Mouse (Mus musculus) spleen, postnatal 4 days (tissue): ENCODE measurements at regions not wholly inside any gene's neighbourhood (a gene's known extent, or its start where the extent isn't known, plus 50 kb on each side); places are given as distances from the start of the nearest gene placed in this dataset.

Source experiments
- DNase-seq, 2 experiments: peaks; one replicate each; pipeline ENCODE4 v3.0.0; 2022; ENCODE audit warnings: low spot score in 2 of 2

DNA sequence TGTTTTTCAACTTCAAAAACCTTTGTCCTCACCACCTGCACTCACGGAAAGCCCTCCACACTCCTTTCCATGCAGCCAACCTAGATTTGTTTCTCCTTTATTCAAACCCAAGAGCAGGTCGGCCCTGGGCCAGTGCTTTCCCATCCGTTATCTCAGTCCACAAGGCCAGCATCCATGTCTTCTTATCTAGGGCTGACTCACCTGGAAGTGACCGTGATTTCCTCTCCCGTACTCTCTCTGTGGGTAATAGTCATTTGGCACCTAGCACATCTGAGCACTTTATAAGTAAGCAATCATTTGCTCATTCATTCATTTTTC, 106.2 kb downstream of the Rassf10 start:
- no peak for DNase-seq

DNA sequence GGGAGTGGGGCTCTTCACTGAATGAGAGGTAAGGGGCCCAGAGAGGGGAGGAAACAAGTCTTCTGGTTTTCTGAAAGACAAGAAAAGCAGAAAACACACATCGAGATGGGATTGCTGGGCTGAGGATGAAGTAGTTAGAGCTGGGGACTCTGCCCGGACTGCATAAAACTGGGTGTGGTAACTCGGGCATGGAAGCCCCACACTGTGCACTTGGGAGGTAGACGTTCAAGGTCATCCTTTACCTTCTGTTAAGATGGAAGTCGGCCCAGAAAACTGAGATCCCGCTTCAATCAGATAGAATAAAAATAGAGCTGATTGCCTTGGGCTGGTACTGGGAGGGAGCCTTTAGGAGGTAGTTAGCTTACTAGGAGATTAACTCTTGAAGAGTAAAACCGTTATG, 107.2 kb downstream of the Rassf10 start:
- DNase-seq: no peak

DNA sequence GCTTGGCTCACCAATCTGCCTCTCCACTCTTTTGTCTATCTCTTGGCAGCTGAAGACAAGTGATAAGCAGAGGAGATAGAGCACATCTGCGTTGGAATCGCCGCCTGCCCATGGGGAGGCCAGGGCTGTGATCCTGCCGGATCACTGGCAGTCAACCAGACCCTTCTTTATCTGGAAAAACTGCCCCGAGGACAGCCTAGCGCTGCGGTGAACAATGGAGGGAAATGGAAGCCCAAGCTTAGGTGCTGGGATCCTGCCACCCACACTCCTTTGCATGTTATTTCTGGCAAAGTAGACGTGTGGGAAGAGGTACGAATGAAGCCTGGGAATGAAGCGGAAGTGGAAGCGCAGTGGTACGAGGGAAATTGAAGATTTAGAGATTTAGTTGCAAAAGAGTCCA, 112.8 kb downstream of the Rassf10 start:
- DNase-seq: no peak

DNA sequence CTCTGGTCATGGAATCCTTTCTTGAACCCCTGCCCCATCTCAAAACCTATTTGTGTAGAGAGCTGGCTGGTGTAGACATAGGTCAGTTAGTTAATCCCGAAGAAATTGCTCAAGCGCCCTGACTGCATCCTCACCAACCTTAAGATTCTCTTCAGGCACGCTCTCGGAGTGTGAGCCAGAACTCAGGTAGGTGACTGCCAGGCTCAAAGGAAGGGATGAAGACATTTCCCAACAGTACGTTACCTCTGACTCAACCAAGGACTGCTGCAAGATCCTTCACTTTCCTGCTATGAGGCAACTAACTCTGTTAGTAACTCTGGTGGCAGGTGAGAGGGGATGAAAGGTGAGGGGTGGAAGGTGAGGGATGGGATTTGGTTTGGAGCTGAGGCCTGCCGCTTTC, 114.5 kb downstream of the Rassf10 start:
- no peak for DNase-seq

DNA sequence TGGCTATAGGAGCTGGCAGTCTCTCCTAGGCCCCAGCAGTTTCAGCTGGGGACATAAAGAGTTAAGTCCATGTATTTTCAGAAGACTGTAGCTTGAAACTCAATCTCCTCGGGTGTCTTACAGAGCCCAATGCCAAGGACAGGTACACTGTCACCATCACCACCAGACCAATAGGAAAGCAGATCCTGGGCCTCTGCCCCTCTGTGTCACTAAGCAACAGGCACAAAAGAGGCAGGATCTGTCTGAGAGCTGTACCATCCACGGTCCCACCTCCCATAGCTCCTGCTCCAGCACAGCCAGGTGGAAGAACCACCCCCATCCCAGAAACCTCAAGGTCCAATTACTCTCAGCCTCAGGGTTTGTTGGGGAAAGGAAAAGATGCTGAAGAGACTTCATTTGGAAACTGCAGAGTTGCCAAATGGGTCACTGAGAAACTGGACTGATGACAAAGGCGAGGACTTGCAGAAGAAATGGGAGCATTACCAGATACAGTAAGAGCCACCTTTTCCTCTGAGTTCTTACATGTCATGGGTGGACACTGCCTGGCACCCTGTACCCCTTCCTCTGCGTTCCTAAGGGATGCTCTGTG, 115.7 kb downstream of the Rassf10 start:
- DNase-seq: no peak

DNA sequence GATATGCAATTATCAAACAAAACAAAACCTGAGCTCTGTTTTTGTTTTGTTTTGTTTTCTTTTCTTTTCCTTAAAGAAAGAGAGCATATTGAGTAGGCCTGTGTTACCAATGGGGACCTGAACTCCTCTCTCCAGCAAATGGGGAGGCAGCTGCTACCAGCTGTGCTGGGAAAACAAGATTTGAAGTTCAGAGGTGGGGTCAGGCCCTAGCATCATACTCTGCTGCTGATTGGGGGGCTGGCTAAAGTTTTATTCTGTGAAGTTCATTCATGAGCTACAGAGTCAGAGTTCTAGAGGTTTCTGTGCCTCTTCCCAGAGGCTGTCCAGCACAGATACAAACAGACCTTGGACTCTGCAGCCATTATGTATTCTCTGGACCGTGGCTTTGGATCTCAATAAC, 117.7 kb downstream of the Rassf10 start:
- no peak for DNase-seq

DNA sequence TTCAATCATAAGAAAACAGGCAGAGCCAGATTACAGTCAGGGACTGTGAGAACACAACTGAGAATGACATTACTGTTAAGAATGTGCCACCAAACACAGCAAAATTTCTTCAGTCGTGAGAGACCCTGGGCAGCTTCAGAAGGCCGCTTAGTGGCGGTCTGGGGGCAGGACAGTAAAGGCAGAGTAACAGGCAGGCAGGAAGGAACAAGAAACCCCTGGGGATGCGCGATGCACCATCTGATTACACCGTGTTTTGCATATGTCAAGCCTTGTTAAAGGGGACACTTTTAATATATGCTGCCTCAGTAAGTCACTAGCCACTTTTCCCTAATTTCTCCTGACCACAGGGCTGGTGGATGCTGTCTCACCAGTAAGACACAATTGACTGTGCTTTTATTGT, 120.0 kb downstream of the Rassf10 start:
- DNase-seq: no peak

DNA sequence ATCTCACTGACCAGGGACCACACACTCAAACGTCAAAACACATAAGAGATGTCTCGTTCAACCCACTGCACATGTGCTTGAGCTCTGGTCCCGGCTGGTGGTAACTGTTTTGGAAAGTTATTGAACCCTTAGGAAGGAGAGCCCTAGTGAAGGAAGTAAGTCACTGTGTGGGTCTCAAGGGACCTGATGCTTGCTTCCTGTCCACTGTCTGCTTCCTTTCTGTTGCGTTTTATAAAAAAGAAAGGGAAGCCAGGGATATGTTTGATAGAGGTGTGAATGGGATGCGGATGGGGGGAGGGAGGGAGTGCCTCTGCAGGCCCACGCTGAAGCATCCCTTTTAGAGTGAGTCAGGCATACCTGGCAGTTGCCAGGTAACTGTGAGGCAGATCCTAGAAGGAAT, 121.6 kb downstream of the Rassf10 start:
- no peak for DNase-seq

DNA sequence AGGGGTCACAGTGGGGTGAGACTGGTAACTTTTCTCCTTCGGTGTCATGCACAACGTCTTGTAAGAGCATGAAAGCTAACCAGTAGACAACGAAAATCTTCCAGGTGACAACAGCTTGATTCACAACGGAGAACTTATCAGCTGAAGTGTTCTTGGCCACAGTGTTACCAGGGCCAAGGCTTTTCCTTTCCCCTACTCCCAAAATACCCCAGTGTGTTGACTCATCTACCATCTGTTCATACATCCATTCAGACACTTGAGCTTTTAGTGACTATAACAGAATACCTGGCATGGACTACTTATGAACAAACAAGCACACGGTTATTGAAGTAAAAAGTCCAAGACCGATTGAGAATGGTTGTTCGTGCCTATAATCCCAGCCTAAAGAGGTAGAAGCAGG, 122.5 kb downstream of the Rassf10 start:
- DNase-seq: no peak

DNA sequence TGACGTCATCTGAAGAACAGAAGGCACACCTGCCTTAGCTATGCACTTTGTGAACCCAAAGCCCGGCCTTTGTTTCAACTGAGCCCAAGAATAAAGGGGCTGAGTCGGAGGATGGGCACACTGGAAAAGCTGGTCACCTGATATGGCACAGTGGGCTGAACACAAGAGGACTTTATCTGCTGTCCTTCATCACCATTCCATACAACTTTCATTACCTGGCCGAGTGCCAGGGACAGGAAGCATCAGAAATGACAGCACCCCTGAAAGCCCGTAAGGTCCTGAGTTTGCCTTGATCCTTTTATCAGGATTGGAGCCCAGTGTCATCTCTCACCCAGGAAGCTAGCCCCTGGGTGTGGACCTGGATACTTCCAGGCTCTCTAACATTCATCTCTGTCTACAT, 126.1 kb upstream of the Arntl start:
- DNase-seq: no peak

DNA sequence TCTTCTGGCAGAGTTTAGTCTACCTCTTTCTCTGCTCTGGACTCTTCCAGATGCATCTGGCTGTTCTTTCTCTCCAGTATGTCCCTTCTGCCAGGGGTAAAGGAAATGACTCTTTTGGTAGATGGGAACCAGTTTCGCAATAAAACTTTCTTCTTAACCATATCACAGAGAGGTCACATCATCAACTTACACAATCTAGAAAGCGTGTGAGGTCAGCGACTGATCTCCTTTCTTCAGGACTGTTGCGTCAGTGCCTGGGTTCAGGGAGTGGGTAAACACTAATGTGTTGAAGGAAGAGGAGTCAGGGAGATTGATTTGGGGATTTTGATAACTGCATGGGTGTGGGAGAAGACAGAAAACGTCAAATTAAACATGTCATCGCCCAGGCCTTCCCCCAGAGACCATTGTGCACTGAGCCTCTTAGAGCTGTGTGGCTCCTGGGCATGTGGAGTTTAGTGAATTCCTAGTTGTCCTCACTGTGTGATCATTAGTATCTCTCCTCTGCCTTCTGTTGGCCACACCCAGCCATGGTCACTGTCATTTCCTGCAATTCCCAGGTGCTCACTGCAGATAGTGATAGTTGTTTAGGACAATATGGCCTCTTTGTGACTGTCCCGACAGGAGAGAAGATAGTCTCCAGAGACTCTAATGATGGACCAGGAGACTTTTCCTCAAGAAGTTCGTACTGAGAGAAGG, 122.2 kb upstream of the Arntl start:
- DNase-seq: no peak

DNA sequence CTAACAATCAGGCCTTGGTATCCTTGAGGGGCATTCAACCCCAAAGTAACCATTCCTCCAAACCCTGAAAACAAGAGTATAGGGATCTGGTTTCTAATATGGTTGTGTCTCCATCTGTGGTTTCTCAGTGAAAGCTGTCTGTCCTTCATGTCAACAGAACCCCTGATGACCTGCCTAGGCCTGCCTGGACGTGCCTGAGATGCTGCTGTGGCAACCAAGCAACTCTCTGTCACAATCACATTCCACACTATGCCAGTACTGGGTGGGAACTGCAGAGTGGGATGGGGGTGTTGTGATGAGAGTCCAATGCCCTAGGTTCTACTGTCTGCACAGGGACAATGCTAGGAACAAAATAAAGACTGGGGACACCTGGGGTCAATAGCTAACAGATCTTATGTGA, 121.1 kb upstream of the Arntl start:
- no peak for DNase-seq

DNA sequence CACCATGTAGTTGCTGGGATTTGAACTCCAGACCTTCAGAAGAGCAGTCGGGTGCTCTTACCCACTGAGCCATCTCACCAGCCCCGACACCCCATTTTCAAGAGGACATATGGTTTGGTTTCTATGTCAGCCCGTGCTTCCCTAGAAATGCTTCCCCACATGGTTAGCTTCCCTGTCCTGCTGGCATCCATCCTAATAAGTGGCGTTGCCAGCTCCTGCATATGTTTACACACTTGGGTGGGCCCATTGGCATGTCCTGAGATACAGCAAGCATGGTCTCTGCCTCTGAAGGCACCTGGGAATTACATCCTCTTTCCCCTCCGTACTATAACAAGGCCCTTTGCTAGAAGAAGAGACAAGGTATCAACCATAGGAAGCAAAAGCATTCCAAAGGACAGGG, 119.6 kb upstream of the Arntl start:
- DNase-seq: no peak

DNA sequence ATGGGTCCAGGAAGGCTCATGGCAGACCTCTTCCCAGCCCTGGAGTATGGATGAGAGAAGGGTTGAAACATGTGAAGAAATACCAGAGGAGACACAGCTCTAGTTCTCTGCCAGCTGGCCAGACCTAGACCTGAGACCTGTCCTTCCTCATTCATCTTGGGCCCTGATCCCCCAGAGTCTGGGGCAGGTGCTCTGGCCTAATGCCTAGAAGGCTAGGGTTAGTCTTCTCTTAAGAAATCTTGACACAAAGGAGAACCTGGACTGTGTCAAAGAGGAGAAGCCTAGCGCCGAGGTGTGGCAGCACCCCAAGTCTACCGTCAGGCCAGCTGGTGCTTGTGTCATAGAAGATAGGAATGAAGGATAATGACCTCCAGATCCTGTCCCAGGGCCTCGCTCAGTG, 118.2 kb upstream of the Arntl start:
- DNase-seq: no peak

DNA sequence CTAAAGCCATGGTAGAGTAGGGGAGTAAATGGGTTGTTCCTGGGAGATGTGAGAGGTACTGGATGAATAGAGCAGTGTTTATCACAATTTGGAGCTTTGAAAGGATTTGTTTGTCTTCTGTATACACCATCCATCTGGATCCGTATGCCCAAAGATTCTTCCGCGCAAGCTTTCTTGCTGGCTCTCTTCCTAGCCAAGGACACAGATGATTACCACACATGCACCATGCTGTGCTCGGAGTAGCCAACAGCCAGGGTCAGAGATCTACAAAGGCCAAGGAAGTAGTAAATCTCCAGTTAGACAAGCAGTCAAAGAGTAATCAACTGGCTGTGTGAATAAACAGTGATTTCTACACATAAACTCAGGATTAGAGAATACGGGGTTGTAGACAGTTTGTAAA, 113.3 kb upstream of the Arntl start:
- no peak for DNase-seq

DNA sequence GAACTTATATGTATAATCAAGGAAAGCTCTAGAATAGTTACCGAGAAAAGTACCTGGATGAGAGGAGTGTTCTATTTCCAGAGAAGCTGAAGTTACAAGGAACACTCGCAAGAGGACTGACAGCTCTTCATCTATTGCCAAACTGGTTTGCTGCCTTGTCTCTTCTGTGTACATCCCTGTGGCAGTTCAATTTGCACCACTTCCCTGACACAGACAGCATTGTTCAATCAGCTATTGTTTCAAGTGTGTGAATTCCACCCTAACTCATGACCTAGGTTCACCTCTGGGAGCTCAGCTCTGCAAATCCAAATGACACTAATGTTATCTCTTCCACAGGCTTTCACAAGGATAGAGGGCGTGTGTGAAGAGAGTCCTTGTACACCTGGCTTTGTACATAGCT, 112.2 kb upstream of the Arntl start:
- DNase-seq: no peak

DNA sequence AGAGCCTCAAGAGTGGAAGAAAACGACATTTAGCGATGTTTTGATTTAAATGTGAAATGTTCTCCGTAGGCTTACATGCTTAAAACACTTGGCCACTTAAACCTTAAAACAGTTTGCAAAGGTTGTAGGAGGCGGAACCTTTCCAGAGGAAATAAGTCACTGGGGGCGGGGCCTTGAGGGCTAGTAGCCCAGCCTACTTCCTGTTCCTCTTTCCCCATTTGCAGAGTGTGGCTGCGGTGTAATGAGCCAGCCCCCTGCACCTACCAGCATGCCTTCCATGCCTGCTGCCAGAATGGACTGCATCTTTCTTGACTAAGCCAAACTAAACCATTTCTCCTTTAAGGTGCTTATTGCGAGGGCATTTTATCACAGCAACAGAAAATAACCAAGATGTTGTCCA, 103.0 kb upstream of the Arntl start:
- no peak for DNase-seq

DNA sequence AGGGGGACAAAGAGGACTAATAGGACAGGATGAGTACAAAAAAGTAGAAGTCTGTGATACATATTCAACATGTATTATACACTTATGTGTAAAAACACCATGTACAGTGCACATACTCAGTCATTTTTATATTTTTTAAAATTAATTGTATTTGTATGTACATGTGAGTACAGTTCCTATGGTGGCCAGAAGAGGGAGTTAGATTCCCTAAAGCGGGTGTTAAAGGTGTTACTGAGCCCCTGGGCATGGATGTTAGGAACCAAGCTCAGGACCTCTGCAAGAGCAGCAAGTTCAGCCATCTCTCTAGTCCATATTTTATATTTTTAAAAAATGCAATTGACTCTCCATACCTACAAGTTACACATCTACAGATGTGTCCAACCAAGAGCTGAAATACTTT, 101.9 kb upstream of the Arntl start:
- no peak for DNase-seq

DNA sequence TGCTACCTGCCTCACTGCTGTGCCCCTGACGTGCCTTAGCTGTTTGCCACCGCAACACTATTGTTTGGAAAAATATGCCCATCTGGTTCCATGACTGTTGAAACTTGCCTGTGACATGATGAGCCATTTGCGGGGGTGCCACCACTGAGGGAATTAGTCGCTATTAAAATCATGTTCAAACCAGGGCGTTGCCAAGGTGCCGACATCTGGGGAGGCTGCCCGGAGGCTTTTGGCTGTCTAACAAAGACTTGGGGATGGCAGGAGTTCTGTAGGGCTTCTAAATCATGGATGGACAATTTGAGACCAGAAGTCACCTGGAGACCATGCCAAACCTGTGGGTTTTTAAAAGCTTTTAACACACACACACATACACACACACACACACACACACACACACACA, 100.5 kb upstream of the Arntl start:
- DNase-seq: no peak

DNA sequence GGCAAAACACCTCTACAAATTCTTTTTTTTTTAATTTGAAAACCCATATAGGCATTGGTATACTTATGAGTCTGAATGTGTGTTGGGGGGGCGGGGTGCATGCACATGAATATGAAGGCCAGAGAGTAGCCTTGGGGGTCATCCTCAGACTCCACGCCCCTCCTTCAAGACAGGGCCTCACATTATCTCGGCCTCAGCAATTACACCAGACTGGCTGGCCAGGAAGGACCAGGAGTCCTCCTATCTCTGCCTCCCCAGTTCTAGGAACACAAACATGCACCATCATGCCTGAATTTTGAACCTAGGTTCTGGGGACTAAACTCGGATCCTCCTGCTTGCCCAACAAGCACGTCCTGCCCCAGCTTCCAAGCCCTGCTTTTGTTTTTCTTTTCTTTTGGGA, 99.3 kb upstream of the Arntl start:
- DNase-seq: no peak

DNA sequence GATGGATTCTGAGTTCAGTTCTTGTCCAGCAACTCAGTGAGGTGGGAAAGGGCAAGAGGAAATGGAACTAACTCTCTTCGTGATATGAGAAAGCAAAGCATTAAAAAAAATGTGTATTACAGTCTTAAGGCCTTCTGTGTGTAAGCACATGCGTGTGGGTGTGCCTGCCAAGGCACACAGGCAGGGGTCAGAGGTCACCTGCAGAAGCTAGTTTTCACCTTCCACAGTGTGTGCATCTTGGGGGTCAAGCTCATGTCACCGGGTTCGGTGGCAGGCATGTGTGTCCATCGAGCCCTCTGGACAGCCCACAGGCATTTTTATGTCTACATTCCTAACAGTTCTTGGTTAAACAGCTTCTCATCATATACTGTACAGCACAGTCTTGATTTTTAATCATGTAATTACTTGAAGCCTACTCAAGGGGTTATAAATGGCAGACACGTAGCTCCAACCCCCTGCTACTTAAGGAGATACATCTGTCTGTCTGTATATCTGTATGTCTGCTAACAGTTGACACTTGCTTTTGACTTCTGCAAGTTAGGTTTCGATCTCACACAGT, 98.7 kb upstream of the Arntl start:
- no peak for DNase-seq

DNA sequence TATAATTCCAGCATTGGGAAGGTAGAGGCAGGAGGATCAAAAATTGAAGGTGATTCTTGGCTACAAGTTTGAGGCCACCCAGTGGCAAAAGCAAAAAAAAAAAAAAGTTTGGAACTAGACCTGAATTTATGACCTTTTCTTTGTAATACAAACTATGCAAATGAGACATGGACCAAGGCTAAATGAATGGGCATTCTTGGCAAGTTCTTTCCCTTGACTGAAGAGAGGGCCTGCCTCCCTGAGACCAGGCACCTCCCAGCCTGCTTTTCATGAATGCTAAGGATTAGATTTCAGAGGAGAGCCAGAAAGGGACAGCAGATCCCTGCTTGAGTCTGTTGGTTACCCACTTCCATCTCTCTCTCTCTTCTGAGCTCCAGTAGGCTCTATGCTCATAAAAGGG, 97.8 kb upstream of the Arntl start:
- no peak for DNase-seq

DNA sequence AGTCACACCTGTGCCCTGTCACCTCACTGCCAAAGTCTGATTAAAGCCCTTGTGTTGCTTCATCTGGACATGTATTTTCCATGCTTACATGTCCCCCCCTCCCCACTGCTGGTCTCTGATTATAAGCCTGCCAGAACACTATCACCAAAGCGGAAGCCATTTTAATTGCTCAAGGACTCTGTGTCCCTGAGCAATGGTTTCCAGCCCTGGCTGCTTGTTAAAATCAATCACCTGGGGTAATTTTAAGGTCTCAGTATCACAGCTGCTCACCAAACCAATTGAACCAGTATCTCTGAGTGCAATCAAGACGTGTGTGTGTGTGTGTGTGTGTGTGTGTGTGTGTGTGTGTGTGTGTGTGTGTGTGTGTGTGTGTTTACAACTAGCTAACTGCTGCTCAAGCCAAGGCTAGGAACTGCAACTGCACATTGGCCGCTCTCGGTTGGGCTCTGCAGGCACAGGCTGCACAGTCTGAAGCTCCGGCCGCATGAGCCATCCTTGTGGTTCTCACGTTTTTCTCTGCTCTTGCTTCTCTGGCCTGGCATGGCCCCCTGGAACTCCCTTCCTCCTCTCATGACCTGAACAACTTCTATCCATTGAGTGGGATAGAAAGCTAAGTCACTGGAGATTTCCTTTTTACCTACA, 96.3 kb upstream of the Arntl start:
- no peak for DNase-seq
